Mouse (Mus musculus) liver, embryonic 16.5 days (tissue): ENCODE measurements around the gene Rd3l. TPM values are rescaled to one million over a fixed set of nuclear protein-coding genes. Genes with fewer than 3 reads are reported as not detected.

Experiments
- ATAC-seq: fragments of 200-750 bp; cut with Nextera tagmentation; 2 replicates; pipeline ENCODE4 v1.8.0; 2017; ENCODE audit warnings: low read depth, mild to moderate bottlenecking, moderate number of reproducible peaks, moderate library complexity
- H3K27ac ChIP-seq: fragments of 300-500 bp; sonication (generic); 2 replicates; pipeline ENCODE4 v1.5.1; 2014; ENCODE audit warnings: mild to moderate bottlenecking, low read length
- H3K27me3 ChIP-seq: fragments of 300-500 bp; sonication (generic); 2 replicates; pipeline ENCODE4 v1.6.1; 2014; ENCODE audit warnings: low read depth, low read length, mixed read lengths; ENCODE audit not compliant: control insufficient read depth, insufficient read depth
- H3K36me3 ChIP-seq: fragments of 300-500 bp; sonication (generic); 2 replicates; pipeline ENCODE4 v1.6.1; 2014; ENCODE audit warnings: mild to moderate bottlenecking; ENCODE audit not compliant: control insufficient read depth, insufficient read depth
- H3K4me1 ChIP-seq: fragments of 300-500 bp; sonication (generic); 2 replicates; pipeline ENCODE4 v1.6.1; 2014; ENCODE audit warnings: low read depth, low read length, mixed read lengths; ENCODE audit not compliant: control insufficient read depth
- H3K4me2 ChIP-seq: fragments of 300-500 bp; sonication (generic); 2 replicates; pipeline ENCODE4 v1.6.1; 2014; ENCODE audit warnings: low read depth, low read length, mixed read lengths
- H3K4me3 ChIP-seq: fragments of 300-500 bp; sonication (generic); 2 replicates; pipeline ENCODE4 v1.5.1; 2014; ENCODE audit warnings: low read depth, mild to moderate bottlenecking, low read length
- H3K9ac ChIP-seq: fragments of 300-500 bp; sonication (generic); 2 replicates; pipeline ENCODE4 v1.6.1; 2014; ENCODE audit warnings: low read depth, low read length
- H3K9me3 ChIP-seq: fragments of 300-500 bp; sonication (generic); replicated peaks from 2 replicates; pipeline ENCODE4 v1.6.1; 2016; ENCODE audit warnings: low read length; ENCODE audit not compliant: control insufficient read depth
- WGBS: fragments of 180-500 bp; shearing (Covaris S2); extraction: QIAGEN DNeasy Blood & Tissue Kit; methylation state at CpG from one replicate; pipeline ENCODE4 v1.1.7; 2014; ENCODE audit not compliant: insufficient replicate concordance; 5-methylcytosine and 5-hydroxymethylcytosine counted together
- polyA plus RNA-seq: library from polyadenylated mRNA; unstranded; fragments of >200 nt; fragmentation: Nextera tagmentation; extraction: Ambion mirVana; gene quantifications from 2 replicates; pipeline ENCODE4 v1.2.1, GENCODE M21; 2015

Rd3l gene
- polyA plus RNA-seq, result 0.09 TPM in 1 of 2 replicates, not detected in the other

DNA sequence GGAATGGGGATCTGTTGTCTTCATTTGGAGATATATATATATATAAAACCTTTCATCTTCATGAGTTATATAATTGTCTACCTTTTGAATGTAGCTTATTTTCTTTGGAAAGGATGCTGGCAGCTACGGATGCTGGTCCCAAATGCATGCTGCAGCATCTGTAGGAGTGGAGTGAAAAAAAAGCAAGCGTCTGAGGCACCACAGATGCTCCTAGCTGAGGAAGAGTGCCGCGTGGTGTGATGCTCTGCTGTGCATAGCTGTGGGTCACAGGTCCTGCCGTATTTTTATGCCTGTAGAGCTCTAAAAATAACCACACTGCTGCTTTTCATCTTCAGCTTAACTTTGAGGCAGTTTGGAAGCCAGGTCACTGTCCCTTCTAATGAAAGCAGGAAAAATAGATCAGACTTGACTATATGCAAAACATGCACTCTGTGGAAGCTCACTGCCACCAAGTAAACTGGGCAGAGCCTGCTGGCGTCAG lies at the start of gene Rd3l:
Rd3l (minus strand) TSS at position 431 of the 481 bp plus-strand sequence.
- Histone ChIP-seq H3K4me2 (no peak within 1 kb of the TSS), H3K27ac (no peak within 1 kb of the TSS; the same call in 1 of the 2 replicates), H3K4me1 (no peaks in the 10 kb centered on the region; the same call in 1 of the 2 replicates), H3K36me3 (no peaks in the 10 kb centered on the region), H3K9ac (no peak within 1 kb of the TSS), H3K4me3 (no peak within 1 kb of the TSS), H3K9me3 (no peaks in the 10 kb centered on the region), H3K27me3 (no peaks in the 10 kb centered on the region)
- 57% methylated on average over 6 of the region's 6 CpGs for WGBS
- no peak for ATAC-seq

DNA sequence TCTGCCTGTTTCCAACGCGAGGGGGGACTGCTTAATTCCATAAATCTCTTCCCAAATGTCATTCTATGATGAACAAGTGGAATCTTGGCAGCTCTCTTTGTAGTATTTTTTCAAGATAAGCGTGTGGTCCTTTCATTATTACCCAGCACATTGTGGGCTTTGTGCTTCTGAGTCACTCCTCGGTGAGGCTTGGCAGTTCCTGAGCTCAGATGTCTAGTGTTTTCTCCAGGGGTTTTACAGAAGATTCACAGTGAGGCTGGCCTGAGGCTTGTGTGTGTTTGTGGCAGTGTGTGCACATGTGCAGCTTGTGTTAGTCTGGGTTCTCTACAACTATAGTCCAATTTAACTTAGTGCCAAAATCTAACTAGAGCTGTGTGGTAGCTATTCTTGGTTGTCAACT lies 46.3 kb upstream of the Rd3l start:
- Histone ChIP-seq H3K36me3 (no peaks in the 10 kb centered on the region), H3K27me3 (no peaks in the 10 kb centered on the region), H3K4me2 (no peak overlapping the region), H3K4me3 (no peak overlapping the region), H3K27ac (no peak overlapping the region), H3K9me3 (no peaks in the 10 kb centered on the region), H3K4me1 (no peaks in the 10 kb centered on the region), H3K9ac (no peak overlapping the region)
- 53% methylated on average over 4 of the region's 4 CpGs for WGBS
- ATAC-seq, result no peak

DNA sequence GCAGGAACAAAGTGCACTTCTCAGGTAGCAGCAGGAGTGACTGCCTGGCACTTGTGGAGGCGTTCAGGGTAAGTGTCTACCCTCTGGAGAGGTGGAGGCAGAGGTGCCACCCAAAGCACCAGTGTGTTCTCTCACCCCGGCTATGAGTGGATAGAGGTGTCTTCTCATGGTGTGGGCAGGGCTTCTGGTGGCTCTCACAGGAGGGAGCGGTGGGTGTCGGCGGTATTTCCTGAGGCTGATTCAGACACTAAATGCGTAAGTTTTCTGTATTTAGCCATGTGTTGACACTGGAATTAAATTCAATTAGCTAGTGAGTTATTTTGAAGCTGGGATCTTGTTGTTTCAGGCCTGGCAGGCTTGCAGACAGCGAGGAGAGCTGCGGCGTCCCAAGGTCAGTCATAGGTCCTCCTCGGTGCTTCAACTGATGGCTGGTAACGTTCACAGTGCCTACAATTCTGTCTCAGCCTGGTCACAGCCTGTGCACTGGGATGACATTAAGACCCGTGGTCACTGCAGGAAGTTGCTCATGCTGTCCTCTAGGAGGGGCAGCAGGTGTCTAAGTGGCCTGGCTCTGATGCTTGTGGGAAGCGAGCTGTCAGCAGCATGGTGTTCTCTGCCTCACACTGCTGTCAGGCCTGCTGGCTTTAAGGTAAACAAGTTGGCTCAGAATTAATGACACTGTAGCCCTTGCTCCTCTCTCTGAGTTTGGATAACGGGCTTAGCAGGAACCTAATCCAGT lies 45.0 kb upstream of the Rd3l start:
- ATAC-seq, result no peak
- Histone ChIP-seq H3K9ac (no peak overlapping the region), H3K27ac (no peak overlapping the region), H3K4me1 (no peaks in the 10 kb centered on the region), H3K4me3 (no peak overlapping the region), H3K9me3 (no peaks in the 10 kb centered on the region; the same call in 1 of the 2 replicates), H3K4me2 (no peak overlapping the region), H3K36me3 (no peaks in the 10 kb centered on the region), H3K27me3 (no peaks in the 10 kb centered on the region)
- WGBS, result 66% methylated on average over 14 of the region's 14 CpGs

DNA sequence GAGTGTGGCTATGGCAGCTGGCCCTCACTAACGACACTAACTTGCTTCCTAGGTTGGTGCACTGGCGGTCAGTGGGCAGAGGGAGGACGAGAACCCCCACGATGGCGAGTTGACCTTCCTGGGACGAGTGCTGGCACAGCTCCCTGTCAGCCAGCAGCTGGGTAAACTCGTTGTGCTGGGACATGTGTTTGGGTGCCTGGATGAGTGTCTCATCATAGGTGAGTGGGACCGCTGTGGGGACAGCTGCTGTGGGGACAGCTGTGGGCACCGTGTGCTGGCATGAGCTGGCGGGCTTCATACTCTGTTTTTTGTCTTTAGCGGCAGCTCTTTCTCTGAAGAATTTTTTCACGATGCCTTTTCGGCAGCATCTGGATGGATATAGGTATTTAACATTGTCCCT lies 44.3 kb upstream of the Rd3l start:
- no peak overlapping the region for H3K4me3 ChIP-seq
- H3K36me3 ChIP-seq, result no peaks in the 10 kb centered on the region
- no peaks in the 10 kb centered on the region for H3K4me1 ChIP-seq
- H3K9me3 ChIP-seq, result no peaks in the 10 kb centered on the region; the same call in 1 of the 2 replicates
- no peak for ATAC-seq
- no peak overlapping the region for H3K9ac ChIP-seq
- H3K27ac ChIP-seq, result no peak overlapping the region
- H3K27me3 ChIP-seq, result no peaks in the 10 kb centered on the region
- WGBS, result 69% methylated on average over 13 of the region's 13 CpGs
- no peak overlapping the region for H3K4me2 ChIP-seq

DNA sequence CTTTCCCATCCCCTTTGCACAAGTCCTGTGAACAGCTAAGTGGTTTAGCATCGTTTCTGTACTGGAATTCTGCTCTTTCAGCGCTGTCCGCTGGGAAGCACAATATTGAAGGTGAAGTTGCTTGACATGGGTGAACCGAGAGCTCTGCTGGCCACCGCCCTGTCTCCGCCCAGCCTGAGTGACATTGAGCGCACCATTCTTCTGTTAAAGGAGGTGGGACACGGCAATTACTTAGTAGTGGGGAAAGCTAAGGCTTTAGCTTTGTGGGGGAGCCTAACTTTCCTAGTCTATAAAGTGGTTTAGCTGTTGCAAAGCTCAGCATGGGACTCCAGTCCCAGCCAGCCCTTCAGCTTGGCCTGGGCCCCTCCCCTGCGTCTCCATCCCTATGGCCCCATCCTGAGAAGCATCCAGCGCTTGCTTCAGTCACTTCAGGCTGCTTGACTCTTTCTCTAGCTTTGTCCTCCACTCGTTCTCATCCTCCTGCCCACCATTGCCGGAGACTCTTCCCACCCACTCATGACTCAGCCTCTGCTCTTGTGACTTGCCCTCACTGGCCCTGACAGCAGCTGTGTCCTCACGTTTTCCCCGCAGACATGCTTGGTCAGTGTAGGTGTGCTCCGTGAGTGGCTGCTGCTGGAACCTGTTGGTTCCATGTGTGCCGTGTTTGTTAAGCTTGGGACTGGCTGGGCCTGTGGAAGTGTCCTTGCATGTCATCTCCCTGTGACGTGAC lies 43.6 kb upstream of the Rd3l start:
- Histone ChIP-seq H3K27ac (no peak overlapping the region), H3K4me2 (no peak overlapping the region), H3K27me3 (no peaks in the 10 kb centered on the region), H3K4me3 (no peak overlapping the region), H3K4me1 (no peaks in the 10 kb centered on the region), H3K9me3 (no peaks in the 10 kb centered on the region; the same call in 1 of the 2 replicates), H3K36me3 (no peaks in the 10 kb centered on the region), H3K9ac (no peak overlapping the region)
- ATAC-seq, result no peak
- WGBS, result 73% methylated on average over 17 of the region's 17 CpGs

DNA sequence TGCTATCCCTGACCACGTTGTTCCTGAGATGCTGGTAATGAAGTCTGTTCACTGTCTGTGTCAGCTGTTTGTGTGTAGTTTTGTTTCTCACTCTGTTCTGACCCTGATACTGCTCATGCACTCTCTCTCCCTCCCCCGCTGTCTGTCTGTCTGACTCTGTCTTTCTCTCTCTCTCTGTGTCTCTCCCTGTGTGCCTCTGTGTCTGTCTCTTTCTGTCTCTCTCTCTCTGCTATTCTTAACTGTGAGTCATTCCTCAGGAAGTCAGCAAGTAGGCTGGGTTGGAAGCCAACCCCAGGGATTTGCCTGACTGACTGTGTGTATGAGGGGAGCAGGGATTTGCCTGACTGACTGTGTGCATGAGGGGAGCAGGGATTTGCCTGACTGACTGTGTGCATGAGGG lies 42.2 kb upstream of the Rd3l start:
- Histone ChIP-seq H3K9ac (no peak overlapping the region), H3K36me3 (no peaks in the 10 kb centered on the region), H3K4me1 (no peaks in the 10 kb centered on the region), H3K4me3 (no peak overlapping the region), H3K9me3 (no peaks in the 10 kb centered on the region; the same call in 1 of the 2 replicates), H3K4me2 (no peak overlapping the region), H3K27me3 (no peaks in the 10 kb centered on the region), H3K27ac (no peak overlapping the region)
- ATAC-seq, result no peak
- 63% methylated on average over 2 of the region's 2 CpGs for WGBS

DNA sequence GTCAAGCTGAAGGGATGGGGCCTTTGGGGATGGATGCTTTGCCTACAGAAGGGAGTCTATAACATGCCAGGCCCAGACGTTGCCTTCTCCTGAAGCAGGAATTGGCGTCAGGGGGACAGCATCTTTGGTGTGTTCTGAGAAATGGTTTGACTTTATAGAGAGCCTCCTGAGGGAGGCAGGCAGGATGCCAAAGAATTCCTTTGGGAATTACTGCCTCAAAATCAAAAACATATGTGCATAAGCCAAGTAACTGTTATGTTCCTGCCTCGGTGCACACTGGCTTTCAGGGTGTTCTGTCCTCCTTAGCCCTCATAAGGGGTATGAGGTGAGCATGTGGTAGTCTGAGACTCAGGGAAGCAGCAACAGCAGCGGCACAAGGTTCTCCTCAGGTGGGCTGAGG lies 35.2 kb upstream of the Rd3l start:
- Histone ChIP-seq H3K27me3 (no peaks in the 10 kb centered on the region), H3K4me3 (no peak overlapping the region), H3K9me3 (peaks cover 3% of the 10 kb centered on the region; the same call in 1 of the 2 replicates), H3K9ac (no peak overlapping the region), H3K4me2 (no peak overlapping the region), H3K4me1 (no peaks in the 10 kb centered on the region), H3K36me3 (no peaks in the 10 kb centered on the region), H3K27ac (no peak overlapping the region)
- WGBS, result 65% methylated on average over 4 of the region's 4 CpGs
- ATAC-seq, result no peak

DNA sequence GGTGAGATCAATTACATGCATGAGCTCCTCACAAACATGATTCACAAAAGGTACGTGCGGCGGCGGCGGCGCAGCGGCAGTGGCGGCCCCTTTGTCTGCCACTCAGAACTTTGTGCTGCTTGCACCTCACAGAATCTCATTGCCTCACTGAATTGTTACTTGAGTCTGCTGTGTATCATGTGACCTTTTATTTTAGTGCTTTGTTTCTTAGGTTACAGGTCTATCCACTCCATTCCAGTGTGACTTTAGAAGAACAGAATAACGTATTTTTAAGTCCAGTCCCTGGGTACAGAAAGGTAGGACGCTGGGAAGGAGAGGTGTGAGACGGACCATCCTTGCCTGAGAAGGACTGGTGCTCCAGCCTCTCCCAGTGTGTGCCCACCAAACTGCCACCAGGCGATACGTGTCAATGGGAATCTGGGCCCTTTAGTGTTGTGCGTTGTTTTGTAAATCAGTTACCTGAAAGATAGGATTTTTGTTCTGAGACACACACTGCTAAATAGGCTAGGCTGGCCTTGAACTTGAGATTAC lies 32.2 kb upstream of the Rd3l start:
- ATAC-seq, result no peak
- no peaks in the 10 kb centered on the region for H3K36me3 ChIP-seq

More for the DNA sequence above, 32.2 kb upstream of the Rd3l start:
- Histone ChIP-seq H3K27ac (no peak overlapping the region), H3K4me3 (no peak overlapping the region), H3K9me3 (peaks cover 3% of the 10 kb centered on the region; the same call in 1 of the 2 replicates), H3K4me1 (no peaks in the 10 kb centered on the region), H3K9ac (no peak overlapping the region), H3K27me3 (no peaks in the 10 kb centered on the region), H3K4me2 (peak overlapping the region; percentile 17; the same call in 1 of the 2 replicates)
- WGBS, result 61% methylated on average over 14 of the region's 14 CpGs
